Mouse (Mus musculus): ENCODE results near the gene Fam219b.
A peak's percentile ranks its signal among the peaks of the same experiment; 100 is the strongest.

Gene Fam219b

GRCm38 (mm10) chr9:57537044-57537727 is at the start of gene Fam219b:
Gene Fam219b, plus strand, starts transcription at chr9:57537528.
- peak; percentile 88 to 94 for DNase-seq (ENCODE audit: low spot score in 2 of 2)

- DNase-seq (ENCODE audit: low spot score in 2 of 2) = no peak
These were observed 49.5 kb upstream of the Fam219b start for GRCm38 (mm10) chr9:57487807-57488206.

- DNase-seq (ENCODE audit: low spot score in 2 of 2) = no peak
These were observed 43.8 kb upstream of the Fam219b start for GRCm38 (mm10) chr9:57493532-57493931.

GRCm38 (mm10) chr9:57494970-57495369 is 42.4 kb upstream of the Fam219b start:
- DNase-seq (ENCODE audit: low spot score in 2 of 2) = no peak

GRCm38 (mm10) chr9:57497236-57497635 is 40.1 kb upstream of the Fam219b start:
- no peak for DNase-seq (ENCODE audit: low spot score in 2 of 2)

- DNase-seq (ENCODE audit: low spot score in 2 of 2) = no peak
These were observed 38.8 kb upstream of the Fam219b start for GRCm38 (mm10) chr9:57498536-57498935.

GRCm38 (mm10) chr9:57501452-57501851 is 35.9 kb upstream of the Fam219b start:
- no peak for DNase-seq (ENCODE audit: low spot score in 2 of 2)

GRCm38 (mm10) chr9:57501861-57502260 is 35.5 kb upstream of the Fam219b start:
- DNase-seq (ENCODE audit: low spot score in 2 of 2) = no peak

GRCm38 (mm10) chr9:57502911-57503621 is 34.3 kb upstream of the Fam219b start:
- peak in 1 of 2 experiments; percentile 22 for DNase-seq (ENCODE audit: low spot score in 2 of 2)

GRCm38 (mm10) chr9:57503622-57504380 is 33.5 kb upstream of the Fam219b start, which contains the start of gene Rpp25:
Gene Rpp25, plus strand, starts transcription at chr9:57504026.
- peak; percentile 55 to 66 for DNase-seq (ENCODE audit: low spot score in 2 of 2)

GRCm38 (mm10) chr9:57504381-57504700 is 33.0 kb upstream of the Fam219b start:
- peak; percentile 60 to 68 for DNase-seq (ENCODE audit: low spot score in 2 of 2)

- DNase-seq (ENCODE audit: low spot score in 2 of 2) = no peak
These were observed 32.4 kb upstream of the Fam219b start for GRCm38 (mm10) chr9:57504891-57505290.

GRCm38 (mm10) chr9:57505700-57506099 is 31.6 kb upstream of the Fam219b start:
- peak; percentile 64 to 70 for DNase-seq (ENCODE audit: low spot score in 2 of 2)

GRCm38 (mm10) chr9:57510577-57510976 is 26.8 kb upstream of the Fam219b start:
- no peak for DNase-seq (ENCODE audit: low spot score in 2 of 2)

- DNase-seq (ENCODE audit: low spot score in 2 of 2) = no peak
These were observed 20.2 kb upstream of the Fam219b start for GRCm38 (mm10) chr9:57517113-57517512.

- no peak for DNase-seq (ENCODE audit: low spot score in 2 of 2)
These were observed 16.8 kb upstream of the Fam219b start for GRCm38 (mm10) chr9:57520375-57521055.

GRCm38 (mm10) chr9:57521056-57521911 is 16.0 kb upstream of the Fam219b start, which contains the start of gene Cox5a:
Gene Cox5a, plus strand, starts transcription at chr9:57521274.
- DNase-seq (ENCODE audit: low spot score in 2 of 2) = peak; percentile 92

- no peak for DNase-seq (ENCODE audit: low spot score in 2 of 2)
These were observed 15.0 kb upstream of the Fam219b start for GRCm38 (mm10) chr9:57522114-57522860.

GRCm38 (mm10) chr9:57522861-57523246 is 14.5 kb upstream of the Fam219b start:
- DNase-seq (ENCODE audit: low spot score in 2 of 2) = no peak

- no peak for DNase-seq (ENCODE audit: low spot score in 2 of 2)
These were observed 13.6 kb upstream of the Fam219b start for GRCm38 (mm10) chr9:57523754-57524153.
